Mouse (Mus musculus) CH12.LX (cell line): ENCODE measurements around the gene Lmx1a. TPM values are rescaled to one million over a fixed set of nuclear protein-coding genes. Genes with fewer than 3 reads are reported as not detected.

Experiments
- DNase-seq: peaks from one replicate; pipeline ENCODE4 v3.0.0-alpha.2; 2013; ENCODE audit errors: extremely low read depth
- H3K27ac ChIP-seq: 2 replicates; pipeline ENCODE4 v1.5.1; 2012; ENCODE audit warnings: low read depth, mild to moderate bottlenecking, control low read depth, moderate library complexity; ENCODE audit not compliant: insufficient read depth
- H3K27me3 ChIP-seq: replicated peaks from 2 replicates; pipeline ENCODE3; 2012; ENCODE audit warnings: inconsistent platforms
- H3K36me3 ChIP-seq, 2 experiments: replicated peaks in 1 of 2; 2 replicates each; pipeline versions ENCODE3 to v1.6.1; 2012; ENCODE audit warnings: inconsistent platforms in 1 of 2, low read length in 1 of 2, mild to moderate bottlenecking in 1 of 2, mixed read lengths in 1 of 2, moderate library complexity in 1 of 2; ENCODE audit not compliant: control insufficient read depth in 1 of 2, insufficient read depth in 1 of 2
- H3K4me1 ChIP-seq, 2 experiments: 2 replicates each; pipeline ENCODE4 v1.6.1; 2012; ENCODE audit warnings: inconsistent platforms in 1 of 2, moderate library complexity in 1 of 2; ENCODE audit not compliant: insufficient read depth in 2 of 2, control insufficient read depth in 1 of 2
- H3K4me2 ChIP-seq: 2 replicates; pipeline ENCODE4 v1.6.1; 2012; ENCODE audit warnings: low read depth, mild to moderate bottlenecking, control low read depth; ENCODE audit not compliant: poor library complexity, insufficient read depth, severe bottlenecking
- H3K4me3 ChIP-seq, 3 experiments: fragments of 150-350 bp in 1 of 3; sonication (generic) in 1 of 3; replicated peaks in 1 of 3; 2 replicates each; pipeline versions ENCODE3 to v1.5.1; 2011 to 2012; ENCODE audit warnings: low read depth in 2 of 3, low read length in 2 of 3, mild to moderate bottlenecking in 2 of 3, moderate library complexity in 2 of 3, control low read depth in 1 of 3, improper control_type of control experiment in 1 of 3, inconsistent platforms in 1 of 3, mixed read lengths in 1 of 3; ENCODE audit not compliant: poor library complexity in 1 of 3
- H3K79me2 ChIP-seq: replicated peaks from 2 replicates; pipeline ENCODE4 v1.6.1; 2012; ENCODE audit warnings: mild to moderate bottlenecking, moderate library complexity; ENCODE audit not compliant: control insufficient read depth, poor library complexity, insufficient read depth, severe bottlenecking; ENCODE audit errors: extremely low read depth
- H3K9ac ChIP-seq: 2 replicates; pipeline ENCODE4 v1.6.1; 2012; ENCODE audit warnings: low read depth, mild to moderate bottlenecking, control low read depth, moderate library complexity; ENCODE audit not compliant: insufficient read depth
- H3K9me3 ChIP-seq: replicated peaks from 2 replicates; pipeline ENCODE3; 2012; ENCODE audit warnings: low read length, inconsistent platforms, mixed read lengths
- CHD1 ChIP-seq: IDR thresholded peaks from 2 replicates; pipeline ENCODE4 v1.6.1; 2012; ENCODE audit warnings: low read depth, low read length, improper control_type of control experiment, inconsistent platforms
- CTCF ChIP-seq, 2 experiments: IDR thresholded peaks in 1 of 2; conservative IDR thresholded peaks in 1 of 2; 2 replicates each; pipeline ENCODE4 v1.5.1; 2011 to 2012; ENCODE audit warnings: low read depth in 2 of 2, low read length in 2 of 2, improper control_type of control experiment in 1 of 2, inconsistent platforms in 1 of 2, mild to moderate bottlenecking in 1 of 2, moderate library complexity in 1 of 2
- GABPA ChIP-seq: IDR thresholded peaks from 2 replicates; pipeline ENCODE4 v1.6.1; 2012; ENCODE audit warnings: low read depth, low read length, improper control_type of control experiment, inconsistent platforms; ENCODE audit not compliant: insufficient replicate concordance
- HCFC1 ChIP-seq: IDR thresholded peaks from 2 replicates; pipeline ENCODE4 v1.6.1; 2012; ENCODE audit warnings: low read depth, mild to moderate bottlenecking, inconsistent platforms, low read length, improper control_type of control experiment
- KAT2A ChIP-seq: IDR thresholded peaks from 2 replicates; pipeline ENCODE4 v1.6.1; 2012; ENCODE audit warnings: low read length, improper control_type of control experiment, inconsistent platforms; ENCODE audit not compliant: insufficient replicate concordance
- MYC ChIP-seq: IDR thresholded peaks from 2 replicates; pipeline ENCODE4 v1.6.1; 2011; ENCODE audit warnings: low read depth, mild to moderate bottlenecking, improper control_type of control experiment, low read length
- NRF1 ChIP-seq: IDR thresholded peaks from 2 replicates; pipeline ENCODE4 v1.6.1; 2014; ENCODE audit warnings: low read depth, mild to moderate bottlenecking, inconsistent platforms, low read length, improper control_type of control experiment, moderate library complexity
- POLR2AphosphoS2 ChIP-seq: IDR thresholded peaks from 2 replicates; pipeline ENCODE4 v1.6.1; 2011; ENCODE audit warnings: low read depth, low read length, improper control_type of control experiment
- RAD21 ChIP-seq: IDR thresholded peaks from 2 replicates; pipeline ENCODE4 v1.6.1; 2011; ENCODE audit warnings: low read depth, mild to moderate bottlenecking, low read length, improper control_type of control experiment, moderate library complexity
- TBP ChIP-seq: conservative IDR thresholded peaks from 2 replicates; pipeline ENCODE4 v1.6.1; 2011; ENCODE audit warnings: low read depth, low read length, improper control_type of control experiment
- TCF12 ChIP-seq: IDR thresholded peaks from 2 replicates; pipeline ENCODE4 v1.6.1; 2014; ENCODE audit warnings: low read depth, mild to moderate bottlenecking, inconsistent platforms, low read length, improper control_type of control experiment
- ZKSCAN1 ChIP-seq: IDR thresholded peaks from 2 replicates; pipeline ENCODE4 v1.6.1; 2012; ENCODE audit warnings: low read depth, inconsistent platforms, low read length, improper control_type of control experiment, borderline replicate concordance
- dilution Hi-C: fragments of 300-500 bp; cut with MboI; formaldehyde crosslinking; loops from 2 replicates; pipeline ENCODE4 v1.14.3; 2020; ENCODE audit warnings: low sequenced_read_pairs; ENCODE audit not compliant: extremely low pct_unique_long_range_greater_than_20kb, extremely low pct_ligation_motif_present
- in situ Hi-C: fragments of 300-500 bp; cut with MboI; formaldehyde crosslinking; loops from 3 replicates; pipeline ENCODE4 v1.14.3; 2019; ENCODE audit warnings: low sequenced_read_pairs, low pct_ligation_motif_present, low pct_unique_long_range_greater_than_20kb, mixed read lengths
- polyA plus RNA-seq: library from polyadenylated mRNA; unstranded; fragments of >175 nt; gene quantifications from 2 replicates; pipeline ENCODE4 v1.2.1, GENCODE M21; 2012; ENCODE audit warnings: low read depth; ENCODE audit not compliant: insufficient read length
- total RNA-seq, 2 experiments: library from RNA; depleted of rRNA; stranded (reverse); fragments of 300-350 nt in 1 of 2; fragments of >200 nt in 1 of 2; gene quantifications; 2 replicates each; pipeline ENCODE4 v1.2.3; 2012 to 2014

The Lmx1a gene
- total and polyA plus RNA-seq, 3 experiments: not detected

- DNase-seq: no peak
- no peak overlapping the region for H3K9ac ChIP-seq
- no peak overlapping the region for H3K4me2 ChIP-seq
- TF ChIP-seq MYC: no peak
- TF ChIP-seq NRF1: no peak
- TF ChIP-seq TBP: no peak
- TF ChIP-seq TCF12: no peak
- TF ChIP-seq RAD21: no peak
- TF ChIP-seq GABPA: no peak
- TF ChIP-seq HCFC1: no peak
- TF ChIP-seq ZKSCAN1: no peak
- TF ChIP-seq POLR2AphosphoS2: no peak
- TF ChIP-seq KAT2A: no peak
- peaks cover 32% of the 10 kb centered on the region for H3K9me3 ChIP-seq
- H3K79me2 ChIP-seq: no peaks in the 10 kb centered on the region
- H3K36me3 ChIP-seq: no peaks in the 10 kb centered on the region
- no peak overlapping the region for H3K4me3 ChIP-seq
- no peaks in the 10 kb centered on the region for H3K27me3 ChIP-seq
- dilution Hi-C loops: no loop called here
- no peaks in the 10 kb centered on the region for H3K4me1 ChIP-seq
- in situ Hi-C loops: no loop called here
- H3K27ac ChIP-seq: no peak overlapping the region
These were observed 142.6 kb downstream of the Lmx1a start for GRCm38 (mm10) chr1:167831601-167832000.

DNA sequence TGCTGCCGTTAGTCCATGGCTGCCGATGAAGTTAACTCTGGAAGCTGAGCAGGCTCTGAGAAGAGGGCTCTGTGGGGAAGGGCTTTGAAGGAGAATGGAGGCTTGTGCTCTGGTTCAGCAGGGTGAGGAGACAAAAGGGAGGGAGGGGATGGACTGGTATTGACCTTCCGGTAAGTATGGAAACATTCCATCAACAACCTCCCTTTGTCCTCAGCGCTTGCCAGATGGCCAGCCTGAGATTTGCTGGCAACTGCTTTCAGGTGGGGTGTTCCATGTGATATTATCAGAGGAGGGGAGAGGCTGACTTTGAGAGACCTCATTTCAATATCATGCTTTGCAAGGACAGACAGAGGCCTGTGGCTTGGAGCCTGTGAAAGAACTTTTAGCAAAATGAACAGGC, 165.8 kb downstream of the Lmx1a start:
- in situ Hi-C loops: no loop called here
- TF ChIP-seq KAT2A (no peak), RAD21 (no peak), CTCF (conservative IDR thresholded peaks at IDR 0.05 in 1 of 2, IDR thresholded peaks at IDR 0.05 in 1 of 2; ENCODE audit: low read depth in 2 of 2, low read length in 2 of 2) (no peak), CHD1 (no peak)
- no peaks in the 10 kb centered on the region for H3K27me3 ChIP-seq

GRCm38 (mm10) chr1:167872028-167872427, 183.0 kb downstream of the Lmx1a start:
- Histone ChIP-seq H3K9me3 (peaks cover 87% of the 10 kb centered on the region), H3K27ac (no peak overlapping the region), H3K9ac (no peak overlapping the region), H3K79me2 (no peaks in the 10 kb centered on the region), H3K4me3 (no peak overlapping the region), H3K27me3 (no peaks in the 10 kb centered on the region), H3K4me2 (no peak overlapping the region), H3K4me1 (no peaks in the 10 kb centered on the region), H3K36me3 (no peaks in the 10 kb centered on the region)
- no peak for TF ChIP-seq TBP
- DNase-seq: no peak
- in situ Hi-C loops: no loop called here
- dilution Hi-C loops: no loop called here

More for the DNA sequence above, 165.8 kb downstream of the Lmx1a start:
- no peak overlapping the region for H3K4me2 ChIP-seq
- H3K9ac ChIP-seq: no peak overlapping the region
- H3K9me3 ChIP-seq: peaks cover 52% of the 10 kb centered on the region
- no peaks in the 10 kb centered on the region for H3K79me2 ChIP-seq
- no peaks in the 10 kb centered on the region for H3K36me3 ChIP-seq
- no peak overlapping the region for H3K4me3 ChIP-seq
- dilution Hi-C loops: no loop called here
- no peak for DNase-seq
- H3K4me1 ChIP-seq: no peaks in the 10 kb centered on the region
- no peak overlapping the region for H3K27ac ChIP-seq
